Mouse (Mus musculus) retina, adult 2 months (tissue): Measurements from ENCODE around the gene Chrna1.

Source experiments
- DNase-seq: peaks from one replicate; pipeline ENCODE4 v3.0.0-alpha.2; 2012; ENCODE audit warnings: low read depth, low spot score

Gene Chrna1

DNA sequence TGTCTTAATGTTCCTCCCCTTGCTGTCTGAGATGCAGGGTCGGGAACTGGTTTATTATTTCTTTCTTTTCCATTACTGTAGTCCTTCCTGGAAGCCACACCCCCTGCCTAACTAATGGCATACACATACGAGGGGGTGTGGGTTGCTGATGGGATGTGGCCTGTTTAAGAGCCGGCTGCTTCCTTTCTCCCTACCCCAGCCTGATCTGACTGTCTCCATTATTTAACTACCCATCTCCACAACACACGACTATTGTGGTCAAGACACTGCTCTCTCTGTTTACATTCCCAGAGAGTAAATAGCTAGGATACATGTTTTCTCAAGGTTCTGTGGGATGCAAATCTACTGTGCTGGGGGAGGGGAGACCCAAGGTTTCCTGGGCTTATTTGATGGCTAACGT, 58.4 kb downstream of the Chrna1 start:
- no peak for DNase-seq

DNA sequence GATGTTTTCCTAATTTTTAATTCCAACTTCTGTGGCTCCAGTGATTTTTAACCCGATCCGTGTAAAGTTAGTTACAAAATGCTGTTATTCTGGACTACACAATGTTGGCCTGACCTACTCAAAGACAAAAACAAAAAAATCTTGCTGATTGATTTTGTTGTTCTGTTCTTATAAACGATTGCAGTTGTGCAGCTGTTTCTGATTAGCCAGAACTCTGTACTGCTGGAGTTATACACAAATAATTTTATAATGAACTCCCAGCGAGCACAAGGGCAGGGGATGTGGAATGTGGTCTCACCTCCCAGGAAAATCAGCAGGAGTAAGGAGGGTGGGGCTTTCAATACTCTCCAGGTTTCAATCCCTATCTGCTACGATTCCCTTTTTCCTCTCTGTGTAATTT, 61.2 kb downstream of the Chrna1 start:
- no peak for DNase-seq

DNA sequence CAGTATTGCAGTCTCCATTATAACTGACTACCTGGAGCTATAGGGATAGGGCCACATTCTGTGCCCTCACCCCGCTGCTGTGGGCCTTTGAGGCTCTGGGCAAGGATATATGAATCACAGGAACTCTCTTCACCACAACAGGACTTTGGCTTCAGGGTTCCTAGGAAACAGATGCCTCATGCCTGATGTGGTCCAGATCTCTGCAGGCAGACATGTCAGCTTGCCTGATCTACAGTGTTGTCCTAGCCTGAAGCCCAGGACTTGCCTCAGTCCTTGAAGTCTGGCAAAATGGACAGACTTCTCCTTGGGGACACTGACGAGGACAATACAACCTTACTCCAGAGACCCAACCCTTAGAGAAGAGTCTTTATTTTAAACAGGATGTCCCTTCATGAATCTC, 61.8 kb downstream of the Chrna1 start:
- DNase-seq, result no peak

DNA sequence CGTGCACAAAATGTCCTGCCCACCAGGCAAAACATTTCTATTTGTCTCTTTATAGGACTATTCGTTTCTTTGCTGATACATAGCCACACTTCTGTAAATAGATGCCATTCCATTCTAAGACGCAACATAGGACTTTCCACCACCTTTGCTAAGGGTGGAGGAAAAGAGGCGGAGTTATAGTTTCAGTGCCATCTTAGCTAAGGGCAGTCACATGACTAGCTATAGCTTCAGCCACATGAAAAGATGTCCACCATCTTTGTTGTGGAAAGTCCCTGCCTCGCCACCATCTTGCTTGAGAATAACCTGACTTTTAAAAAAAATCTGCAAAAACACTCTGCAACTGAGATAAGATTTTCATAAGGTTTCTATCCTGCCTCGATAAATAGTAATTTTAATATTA, 66.0 kb downstream of the Chrna1 start:
- DNase-seq, result no peak
